Mouse (Mus musculus) spleen, postnatal 14 days (tissue): ENCODE data around the gene Tmem167.
"Not testable (repeated sequence)": the region's sequence is repeated elsewhere in the genome, so short reads cannot be mapped to it uniquely, and the experiment has no call there.

Experiments used
- DNase-seq, 2 experiments: peaks; one replicate each; pipeline ENCODE4 v3.0.0; 2021 to 2022; ENCODE audit warnings: low spot score in 2 of 2

Tmem167 gene

GRCm38 (mm10) chr13:90088962-90089824 is at the start of gene Tmem167, which contains the start of gene Xrcc4:
Gene Tmem167 (plus strand): TSS chr13:90089123.
Gene Xrcc4 (minus strand): TSS chr13:90089608.
- peak; percentile 81 to 86 for DNase-seq

- no peak for DNase-seq
Observed at GRCm38 (mm10) chr13:90039613-90040012, 49.3 kb upstream of the Tmem167 start.

- DNase-seq, result no peak
Observed at GRCm38 (mm10) chr13:90051735-90052134, 37.2 kb upstream of the Tmem167 start.

GRCm38 (mm10) chr13:90052408-90052807 is 36.5 kb upstream of the Tmem167 start:
- no peak for DNase-seq

DNA sequence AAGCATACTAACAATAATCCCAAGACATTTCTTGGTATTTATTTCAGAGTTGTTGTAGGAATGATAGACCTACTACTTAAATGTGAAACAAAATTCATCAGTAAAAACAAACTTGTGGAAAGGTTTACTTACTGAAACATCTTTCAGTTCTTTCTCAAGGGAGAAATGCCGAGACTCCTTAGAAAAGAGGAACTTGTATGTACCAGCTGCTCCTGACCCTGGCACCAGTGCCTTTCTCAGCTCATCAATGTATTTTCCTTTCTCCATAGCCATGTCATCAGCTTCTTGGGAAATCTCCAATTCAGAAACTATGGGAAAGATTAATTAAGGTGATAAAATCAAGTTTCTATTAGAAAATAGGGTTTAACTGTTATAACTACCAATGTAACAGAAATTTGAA is 27.0 kb upstream of the Tmem167 start:
- no peak for DNase-seq

GRCm38 (mm10) chr13:90089825-90090183 is 881 bp downstream of the Tmem167 start:
- DNase-seq, result no peak

DNA sequence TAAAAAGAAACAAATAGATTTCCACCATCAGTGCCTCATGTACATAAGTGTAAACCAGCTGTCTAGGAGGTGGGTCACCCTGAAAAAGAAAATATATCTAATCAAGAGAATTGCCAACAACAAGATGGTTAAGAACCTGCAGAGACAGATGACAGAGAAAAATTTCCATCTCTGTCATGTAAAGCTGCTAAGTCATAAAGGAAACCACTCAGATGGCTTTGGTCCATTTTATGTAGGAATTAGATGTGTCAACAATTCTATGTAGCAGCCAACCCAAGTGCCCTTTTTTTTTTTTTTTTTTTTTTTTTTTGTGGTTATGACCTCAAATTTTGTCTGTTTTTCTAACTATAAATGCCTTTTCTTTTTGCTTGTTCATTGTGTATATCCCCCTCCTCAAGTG is 12.6 kb downstream of the Tmem167 start:
- DNase-seq, result no peak

DNA sequence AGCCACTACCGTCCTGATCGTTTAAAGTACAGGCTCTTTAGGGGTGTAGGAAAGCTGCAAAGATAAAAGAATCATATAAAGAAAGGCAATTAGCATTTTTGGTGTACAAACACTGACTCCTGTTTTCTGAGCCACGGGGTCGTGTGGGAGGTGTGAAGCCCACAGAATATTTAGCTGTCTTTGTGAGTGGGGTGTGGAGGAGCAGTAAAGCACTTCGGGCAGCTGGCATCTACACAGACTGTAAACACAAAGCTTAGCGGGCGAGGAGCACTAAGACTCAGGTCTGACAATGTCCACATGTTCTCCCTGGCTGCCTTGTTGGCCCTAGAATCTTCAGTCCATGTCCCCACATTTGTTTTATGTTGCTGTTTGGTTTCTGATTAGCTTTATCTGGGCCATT is 17.2 kb downstream of the Tmem167 start:
- no peak for DNase-seq

DNA sequence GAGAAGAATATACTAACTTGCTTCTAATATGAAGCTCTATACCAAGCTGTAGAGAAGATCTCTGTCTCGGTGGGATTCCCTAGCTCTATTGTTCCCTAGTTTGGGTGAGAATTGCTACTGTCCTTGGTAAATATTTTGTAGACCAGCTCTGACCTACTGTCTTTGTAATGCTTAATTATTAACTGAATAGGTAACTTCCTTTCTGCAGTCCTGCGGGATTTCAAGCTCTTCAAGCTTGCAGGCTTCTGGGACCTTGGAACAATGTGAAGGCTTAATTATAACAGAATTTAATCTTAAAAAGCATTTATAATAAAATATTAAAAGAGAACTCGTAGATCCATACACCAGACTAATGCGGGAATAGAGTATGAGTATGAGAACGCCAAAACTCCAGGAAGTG is 19.8 kb downstream of the Tmem167 start:
- not testable (repeated sequence) for DNase-seq

- DNase-seq, result no peak
Observed at GRCm38 (mm10) chr13:90111681-90112080, 22.8 kb downstream of the Tmem167 start.

GRCm38 (mm10) chr13:90136156-90136910 is 47.4 kb downstream of the Tmem167 start:
- DNase-seq, result no peak

GRCm38 (mm10) chr13:90141681-90142080 is 52.8 kb downstream of the Tmem167 start:
- no peak for DNase-seq

GRCm38 (mm10) chr13:90143245-90143644 is 54.3 kb downstream of the Tmem167 start:
- DNase-seq, result no peak

- no peak for DNase-seq
Observed at GRCm38 (mm10) chr13:90151881-90152280, 63.0 kb downstream of the Tmem167 start.

GRCm38 (mm10) chr13:90152536-90153273 is 63.8 kb downstream of the Tmem167 start:
- DNase-seq, result no peak

DNA sequence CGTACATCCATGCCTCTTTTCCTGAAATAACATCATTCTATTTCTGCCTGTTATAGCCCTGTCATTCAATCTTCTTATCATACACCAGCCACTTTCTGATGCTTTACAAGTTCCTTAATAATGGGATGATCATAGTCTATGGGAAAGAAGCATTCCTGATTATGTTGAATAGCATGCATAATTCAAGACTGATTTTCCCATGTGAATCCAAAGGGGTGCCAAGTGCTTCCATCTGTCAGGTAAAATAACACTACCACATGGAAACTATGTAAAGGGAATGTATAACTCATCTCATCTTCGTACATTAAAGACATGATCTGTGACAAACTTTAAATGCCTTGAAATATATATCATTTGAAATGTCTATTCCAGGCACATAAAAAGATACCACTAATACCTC is 75.2 kb downstream of the Tmem167 start:
- DNase-seq, result no peak

GRCm38 (mm10) chr13:90167044-90167443 is 78.1 kb downstream of the Tmem167 start:
- DNase-seq, result no peak

- no peak for DNase-seq
Observed at GRCm38 (mm10) chr13:90170100-90170781, 81.3 kb downstream of the Tmem167 start.

GRCm38 (mm10) chr13:90170782-90171179 is 81.9 kb downstream of the Tmem167 start:
- DNase-seq, result no peak

GRCm38 (mm10) chr13:90171390-90171789 is 82.5 kb downstream of the Tmem167 start:
- DNase-seq, result no peak

DNA sequence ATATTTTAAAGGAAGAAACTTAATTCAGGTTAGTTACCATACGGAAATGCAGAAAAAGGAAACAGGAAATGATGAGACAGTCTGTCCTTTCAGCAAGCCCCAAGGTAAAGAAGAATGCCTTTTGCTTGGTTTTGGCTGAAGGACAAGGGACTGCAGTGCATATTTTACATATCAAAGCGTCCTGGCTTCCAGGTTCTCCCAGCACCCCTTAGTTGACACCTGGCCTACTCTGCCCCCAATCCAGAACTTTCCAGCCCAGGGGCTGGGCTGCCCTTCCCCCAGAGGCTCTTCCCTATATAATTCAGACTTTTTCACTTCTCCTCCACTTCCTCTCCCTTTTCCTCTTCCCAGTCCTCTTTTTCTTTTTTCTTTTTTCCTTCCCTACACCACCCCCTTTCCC is 86.7 kb downstream of the Tmem167 start:
- DNase-seq, result no peak

GRCm38 (mm10) chr13:90182262-90182661 is 93.3 kb downstream of the Tmem167 start:
- no peak for DNase-seq
